Mouse (Mus musculus): ENCODE measurements at regions not wholly inside any gene's neighbourhood (a gene's known extent, or its start where the extent isn't known, plus 50 kb on each side); places are given as distances from the start of the nearest gene placed in this dataset.

DNA sequence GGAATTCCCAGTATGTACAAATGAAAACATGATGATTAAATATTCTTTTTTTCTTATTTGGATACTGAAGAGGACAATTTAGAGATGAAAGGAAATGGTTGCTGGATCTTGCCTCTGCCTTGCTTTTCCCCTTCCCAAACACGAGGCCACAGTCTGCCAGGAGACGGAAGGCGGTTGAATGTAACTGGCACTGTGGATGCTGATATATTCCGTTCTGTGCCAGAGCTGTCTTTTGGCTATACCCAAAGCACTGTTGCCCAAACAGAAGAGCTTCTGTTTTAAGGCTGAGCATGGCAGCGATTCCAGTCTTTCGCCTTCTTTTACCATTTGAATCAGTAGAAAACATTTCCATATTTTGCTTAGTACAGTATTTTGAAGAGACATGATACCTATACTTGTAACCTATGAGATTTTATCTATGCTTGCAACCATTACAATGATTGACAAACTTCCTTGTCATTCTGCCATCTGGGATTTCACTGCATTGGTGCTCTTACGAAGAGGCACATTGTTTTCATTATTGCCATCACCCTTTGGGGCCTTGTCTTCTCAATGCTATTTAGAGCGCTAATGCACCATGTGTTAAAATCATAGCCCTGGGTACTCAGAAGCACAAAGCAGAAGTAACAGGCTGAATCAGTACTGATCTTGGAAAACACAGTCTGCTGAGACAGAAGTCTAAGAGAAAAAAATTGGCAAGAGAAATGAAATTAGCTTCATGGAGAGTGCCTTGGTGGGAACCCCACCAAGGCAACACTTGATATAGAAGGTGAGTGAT is 504.6 kb downstream of the Anxa1 start:
- Histone ChIP-seq H3K4me3 (ENCODE audit: control insufficient read depth in 1 of 2, insufficient read depth in 1 of 2, low read depth in 2 of 2, low read length in 2 of 2) (no peak overlapping the region), H3K27me3 (ENCODE audit: control insufficient read depth in 1 of 2, insufficient read depth in 2 of 2, low read length in 2 of 2) (no peaks in the 10 kb centered on the region), H3K27ac (ENCODE audit: control insufficient read depth, low read depth, low read length) (no peak overlapping the region), H3K9me3 (replicated peaks; ENCODE audit: insufficient read depth, low read length) (no peaks in the 10 kb centered on the region), H3K9ac (ENCODE audit: control insufficient read depth, low read depth, low read length, poor library complexity, severe bottlenecking) (no peak overlapping the region), H3K4me1 (ENCODE audit: control insufficient read depth in 1 of 2, insufficient read depth in 2 of 2, low read length in 2 of 2) (no peaks in the 10 kb centered on the region), H3K36me3 (ENCODE audit: control insufficient read depth in 1 of 2, insufficient read depth in 2 of 2, low read length in 2 of 2) (no peaks in the 10 kb centered on the region), H3K79me2 (ENCODE audit: control insufficient read depth, insufficient read depth, low read length, poor library complexity) (no peaks in the 10 kb centered on the region)
- DNase-seq (ENCODE audit: low read depth, low spot score) = no peak
- no peak for TF ChIP-seq EP300 (IDR thresholded peaks at IDR 0.05; ENCODE audit: low read depth in 1 of 2, low read length in 2 of 2)
- TF ChIP-seq ZC3H11A (IDR thresholded peaks at IDR 0.05; ENCODE audit: low read depth, low read length) = no peak
- no peak for TF ChIP-seq POLR2AphosphoS5 (IDR thresholded peaks at IDR 0.05; ENCODE audit: borderline replicate concordance, low read depth, low read length)
- TF ChIP-seq CHD1 (IDR thresholded peaks at IDR 0.05; ENCODE audit: low read depth, low read length) = no peak
- TF ChIP-seq POLR2AphosphoS2 (IDR thresholded peaks at IDR 0.05; ENCODE audit: low read length) = no peak
- TF ChIP-seq ZKSCAN1 (IDR thresholded peaks at IDR 0.05; ENCODE audit: low read depth, low read length) = no peak
- no peak for TF ChIP-seq TCF12 (IDR thresholded peaks at IDR 0.05; ENCODE audit: low read depth, low read length)
- TF ChIP-seq CHD2 (IDR thresholded peaks at IDR 0.05; ENCODE audit: low read length) = no peak
- no peak for TF ChIP-seq ELF1 (IDR thresholded peaks at IDR 0.05; ENCODE audit: low read depth, low read length)
- no peak for TF ChIP-seq ZNF384 (IDR thresholded peaks at IDR 0.05; ENCODE audit: low read depth, low read length)
- no peak for TF ChIP-seq ZMIZ1 (IDR thresholded peaks at IDR 0.05; ENCODE audit: low read depth, low read length)
- no peak for TF ChIP-seq USF2 (IDR thresholded peaks at IDR 0.05; ENCODE audit: borderline replicate concordance in 1 of 2, insufficient read depth in 1 of 2, low read depth in 1 of 2, low read length in 2 of 2)
- no peak for TF ChIP-seq JUND (IDR thresholded peaks at IDR 0.05; ENCODE audit: low read depth, low read length)
- no peak for TF ChIP-seq MXI1 (IDR thresholded peaks at IDR 0.05; ENCODE audit: low read depth, low read length)
- TF ChIP-seq MYC (IDR thresholded peaks at IDR 0.05; ENCODE audit: low read depth, low read length) = no peak
- TF ChIP-seq TAL1 (IDR thresholded peaks at IDR 0.05; ENCODE audit: low read length) = no peak
- TF ChIP-seq MYB (IDR thresholded peaks at IDR 0.05; ENCODE audit: low read depth, low read length) = no peak
- no peak for TF ChIP-seq SMC3 (IDR thresholded peaks at IDR 0.05; ENCODE audit: low read depth, low read length)
- no peak for TF ChIP-seq GABPA (IDR thresholded peaks at IDR 0.05; ENCODE audit: low read depth, low read length)
- no peak for TF ChIP-seq MAZ (IDR thresholded peaks at IDR 0.05; ENCODE audit: low read depth, low read length)

DNA sequence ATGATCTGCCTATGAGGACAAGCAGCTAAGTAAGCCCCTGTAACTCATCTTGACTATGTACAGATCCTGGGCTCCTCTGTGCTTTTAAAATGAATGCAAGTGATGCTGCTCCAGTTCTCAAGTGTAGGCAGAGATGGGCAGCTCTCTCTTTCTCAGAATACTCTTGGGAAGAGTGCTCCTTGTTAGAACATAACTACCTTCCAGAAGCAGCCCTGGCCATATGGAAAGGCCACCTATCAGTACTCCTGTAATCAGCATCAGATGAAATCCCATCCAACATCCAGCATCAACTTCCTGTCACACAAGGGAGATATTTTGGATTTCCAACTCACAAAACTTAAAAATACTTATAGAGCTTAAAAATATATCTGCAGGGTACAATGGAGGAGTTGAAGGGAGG is 509.8 kb downstream of the Anxa1 start:
- Histone ChIP-seq H3K79me2 (ENCODE audit: control insufficient read depth, insufficient read depth, low read length, poor library complexity) (no peaks in the 10 kb centered on the region), H3K36me3 (ENCODE audit: control insufficient read depth in 1 of 2, insufficient read depth in 2 of 2, low read length in 2 of 2) (no peaks in the 10 kb centered on the region), H3K9ac (ENCODE audit: control insufficient read depth, low read depth, low read length, poor library complexity, severe bottlenecking) (no peak overlapping the region), H3K27ac (ENCODE audit: control insufficient read depth, low read depth, low read length) (no peak overlapping the region), H3K4me3 (ENCODE audit: control insufficient read depth in 1 of 2, insufficient read depth in 1 of 2, low read depth in 2 of 2, low read length in 2 of 2) (no peak overlapping the region), H3K27me3 (ENCODE audit: control insufficient read depth in 1 of 2, insufficient read depth in 2 of 2, low read length in 2 of 2) (no peaks in the 10 kb centered on the region), H3K9me3 (replicated peaks; ENCODE audit: insufficient read depth, low read length) (no peaks in the 10 kb centered on the region), H3K4me1 (ENCODE audit: control insufficient read depth in 1 of 2, insufficient read depth in 2 of 2, low read length in 2 of 2) (no peaks in the 10 kb centered on the region)
- TF ChIP-seq UBTF (IDR thresholded peaks at IDR 0.05; ENCODE audit: borderline replicate concordance, insufficient read depth, low read depth, low read length) (no peak), MAZ (IDR thresholded peaks at IDR 0.05; ENCODE audit: low read depth, low read length) (no peak), POLR2A (IDR thresholded peaks at IDR 0.05; ENCODE audit: control insufficient read depth in 1 of 2, insufficient read depth in 1 of 2, low read depth in 1 of 2, low read length in 2 of 2, poor library complexity in 1 of 2) (no peak), CHD2 (IDR thresholded peaks at IDR 0.05; ENCODE audit: low read length) (no peak), ELF1 (IDR thresholded peaks at IDR 0.05; ENCODE audit: low read depth, low read length) (no peak), BHLHE40 (IDR thresholded peaks at IDR 0.05; ENCODE audit: borderline replicate concordance, low read depth, low read length) (no peak), USF1 (IDR thresholded peaks at IDR 0.05; ENCODE audit: low read depth, low read length) (no peak), JUND (IDR thresholded peaks at IDR 0.05; ENCODE audit: low read depth, low read length) (no peak), ETS1 (IDR thresholded peaks at IDR 0.05; ENCODE audit: low read depth, low read length) (no peak), TAL1 (IDR thresholded peaks at IDR 0.05; ENCODE audit: low read length) (no peak), EP300 (IDR thresholded peaks at IDR 0.05; ENCODE audit: low read depth in 1 of 2, low read length in 2 of 2) (no peak), RAD21 (IDR thresholded peaks at IDR 0.05; ENCODE audit: low read depth, low read length) (no peak)
- DNase-seq (ENCODE audit: low read depth, low spot score) = no peak
